Mouse (Mus musculus) thymus, postnatal 14 days (tissue): ENCODE results near the gene Ptpn5.

Experiments
- DNase-seq: peaks from one replicate; pipeline ENCODE4 v3.0.0; 2021

Ptpn5 gene

GRCm38 (mm10) chr7:47110511-47110910, 23.0 kb downstream of the Ptpn5 start:
- DNase-seq = no peak

GRCm38 (mm10) chr7:47108779-47109189, 24.7 kb downstream of the Ptpn5 start:
- DNase-seq = no peak

DNA sequence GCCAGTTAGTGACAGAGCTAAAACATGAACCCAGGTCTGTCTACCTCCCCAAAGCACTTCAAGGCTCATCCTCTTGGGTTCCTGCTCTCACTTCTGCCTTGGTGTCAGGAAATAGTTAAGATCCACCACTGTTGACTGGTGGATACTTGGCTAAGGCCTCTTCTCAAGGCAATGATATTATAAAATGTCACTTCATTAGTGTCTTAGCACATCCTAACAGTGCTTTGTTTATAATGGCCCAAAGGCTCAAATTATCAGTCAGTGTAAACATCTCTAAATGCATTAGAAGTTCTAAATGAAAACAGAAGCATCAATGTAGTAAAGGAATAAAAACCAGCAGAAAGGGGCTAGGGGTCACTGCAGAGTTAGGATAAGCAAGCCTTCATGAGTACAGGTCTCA, 26.5 kb downstream of the Ptpn5 start:
- no peak for DNase-seq

DNA sequence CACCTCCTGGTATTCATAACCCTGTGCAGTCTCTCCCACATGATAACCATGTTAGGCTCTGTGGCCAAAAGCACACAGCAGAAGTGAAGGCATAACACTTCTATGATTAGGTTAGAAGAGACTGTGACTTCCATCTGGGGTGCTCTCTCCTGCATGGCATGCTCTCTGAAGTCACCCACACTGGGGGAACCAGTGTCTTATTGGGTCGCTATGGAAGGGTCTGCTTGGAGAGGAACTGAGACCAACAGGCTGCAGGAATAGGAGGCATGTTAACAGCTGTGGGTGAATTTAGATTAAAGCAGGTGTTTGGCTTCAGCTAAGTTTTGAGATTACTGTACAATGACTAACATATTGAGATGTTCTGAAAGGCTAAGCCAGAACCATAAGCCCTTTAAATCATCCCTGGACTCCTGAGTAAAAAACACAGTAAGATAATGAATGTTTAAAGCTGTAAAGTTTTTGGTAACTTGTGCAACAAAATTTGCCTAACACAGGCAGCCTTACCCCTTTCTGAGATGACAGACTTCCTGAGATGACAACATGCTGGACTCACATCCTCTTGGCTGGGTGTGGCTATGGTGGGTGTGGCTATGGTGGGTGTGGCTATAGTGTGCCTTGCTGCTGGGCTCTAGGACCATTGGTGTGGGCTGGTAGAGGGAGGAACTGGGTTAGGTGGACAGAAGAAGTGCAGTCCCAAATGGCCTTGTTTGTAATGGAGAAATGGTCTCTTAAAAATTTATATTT, 29.6 kb downstream of the Ptpn5 start:
- DNase-seq = peak; percentile 37

GRCm38 (mm10) chr7:47102970-47103369, 30.5 kb downstream of the Ptpn5 start:
- no peak for DNase-seq

GRCm38 (mm10) chr7:47100615-47101014, 32.9 kb downstream of the Ptpn5 start:
- DNase-seq = no peak

DNA sequence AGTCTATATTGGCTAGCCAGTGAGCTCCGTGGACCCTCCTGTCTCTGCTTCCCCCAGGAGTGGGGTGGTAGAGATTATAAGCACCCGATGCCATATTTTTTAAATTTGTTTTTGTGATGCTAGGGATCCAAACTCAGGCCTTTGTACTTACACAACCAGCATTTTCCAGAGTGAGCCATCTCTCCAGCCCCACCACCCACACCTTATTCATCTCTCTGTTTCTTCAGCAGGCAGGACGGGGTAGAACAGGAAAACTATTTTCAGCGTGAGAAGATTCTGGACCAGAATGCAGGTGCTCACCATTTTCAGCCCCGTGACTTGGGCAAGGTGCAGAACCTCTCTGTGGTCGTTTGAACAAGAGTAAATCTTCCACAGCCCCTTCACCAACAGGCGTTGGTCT, 34.2 kb downstream of the Ptpn5 start:
- DNase-seq = no peak

- DNase-seq = no peak
These were observed 35.4 kb downstream of the Ptpn5 start for GRCm38 (mm10) chr7:47098044-47098443.

DNA sequence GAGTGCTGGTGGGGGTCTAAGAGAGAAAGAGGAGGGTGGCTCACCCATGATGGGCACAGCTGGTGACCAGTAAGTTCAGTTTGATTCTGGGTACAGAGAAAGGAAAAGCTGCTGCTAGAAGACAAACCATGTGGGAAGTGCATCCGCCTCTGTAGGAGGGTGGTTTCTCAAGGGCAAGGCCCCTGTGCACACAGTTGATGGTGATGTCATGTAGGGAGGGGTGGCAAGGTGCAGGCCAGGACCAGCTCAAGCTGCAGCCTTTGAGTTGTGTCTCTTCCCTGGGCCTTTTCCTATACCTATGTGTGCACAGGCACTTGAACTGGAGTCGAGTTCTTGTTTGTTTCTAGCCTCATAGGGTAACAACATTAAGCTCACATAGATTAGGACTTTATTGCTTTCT, 38.5 kb downstream of the Ptpn5 start:
- DNase-seq = no peak

DNA sequence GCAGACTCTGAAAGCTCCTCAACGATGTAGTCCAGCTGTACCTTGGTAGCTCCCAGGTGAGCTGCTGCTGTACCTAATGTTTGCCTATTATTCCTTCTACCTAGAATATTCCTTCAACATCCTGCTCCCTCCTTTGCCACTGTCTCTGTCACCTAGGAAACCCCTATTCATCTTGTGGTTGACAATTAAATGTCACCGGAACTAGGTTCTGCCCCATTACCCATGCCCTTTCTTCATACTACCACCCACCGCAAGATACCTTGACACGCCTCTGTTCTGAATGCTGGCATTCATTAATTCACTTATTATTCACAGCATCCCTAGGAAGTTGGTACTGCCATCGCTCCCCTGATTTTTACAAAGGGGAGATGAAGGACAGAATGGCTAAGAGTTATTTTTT, 39.5 kb downstream of the Ptpn5 start:
- no peak for DNase-seq

DNA sequence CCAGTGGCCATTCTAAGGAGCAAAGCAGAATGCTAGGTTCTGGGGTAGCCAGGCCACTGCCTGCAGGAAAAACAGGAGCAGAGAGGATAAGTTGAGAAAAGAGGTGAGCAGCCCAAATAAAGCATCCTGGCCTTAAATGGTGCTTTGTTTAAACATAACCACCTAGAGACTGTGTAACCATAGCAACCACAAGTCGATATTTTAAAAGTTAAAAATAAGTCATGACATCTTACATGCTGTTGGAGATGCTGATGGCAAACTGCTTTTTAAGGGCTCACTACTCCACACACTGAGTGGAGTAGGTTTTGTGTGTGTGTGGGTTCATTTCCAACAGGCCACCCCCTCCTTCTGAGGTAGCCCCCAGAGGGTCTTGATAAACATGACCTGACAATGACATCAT, 48.4 kb downstream of the Ptpn5 start:
- DNase-seq = no peak

- DNase-seq = peak; percentile 73
These were observed 52.2 kb downstream of the Ptpn5 start for GRCm38 (mm10) chr7:47081277-47081676.

- DNase-seq = no peak
These were observed 52.6 kb downstream of the Ptpn5 start for GRCm38 (mm10) chr7:47080868-47081267.

GRCm38 (mm10) chr7:47077451-47077850, 56.0 kb downstream of the Ptpn5 start:
- peak; percentile 71 for DNase-seq

DNA sequence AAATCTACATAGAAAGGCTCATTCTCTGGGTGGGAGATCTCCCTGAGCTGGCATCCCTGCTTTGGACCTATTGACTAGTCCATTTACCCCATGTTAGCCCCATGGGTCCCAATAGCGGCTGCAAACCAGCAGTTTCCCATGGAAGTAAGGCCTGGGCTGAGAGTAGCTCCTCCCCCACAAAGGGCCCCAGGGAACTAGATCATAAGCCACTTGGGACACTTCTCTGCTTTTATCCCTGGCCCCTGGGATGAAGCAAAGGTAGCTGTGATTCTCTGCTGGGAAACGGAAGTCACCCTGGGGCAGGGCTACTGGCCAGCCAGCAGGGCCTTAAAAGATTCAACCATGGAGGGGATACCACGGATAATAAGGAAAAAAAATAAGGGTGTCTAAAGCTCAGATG, 56.8 kb downstream of the Ptpn5 start:
- no peak for DNase-seq

GRCm38 (mm10) chr7:47076193-47076592, 57.3 kb downstream of the Ptpn5 start:
- DNase-seq = no peak

- DNase-seq = no peak
These were observed 59.7 kb downstream of the Ptpn5 start for GRCm38 (mm10) chr7:47073536-47074521.

DNA sequence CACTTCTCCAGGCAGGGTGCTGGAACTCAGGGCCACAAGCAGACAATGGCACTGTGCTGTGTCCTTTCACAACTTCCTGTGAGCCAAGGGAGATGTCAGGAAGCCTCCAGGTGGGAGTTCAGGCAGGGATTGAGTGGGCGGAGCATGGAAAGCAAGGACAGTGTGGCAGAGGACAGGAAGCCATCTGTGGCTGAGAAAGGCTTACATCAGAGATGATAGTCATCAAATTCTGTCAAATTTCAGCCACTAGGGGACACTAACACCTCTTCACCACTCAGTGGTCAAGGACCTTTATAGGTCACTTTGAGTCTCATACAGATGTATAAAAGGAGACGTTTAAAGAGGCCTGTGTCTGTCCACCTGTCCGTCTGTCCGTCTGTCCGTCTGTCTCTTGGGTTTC, 60.9 kb downstream of the Ptpn5 start:
- no peak for DNase-seq

DNA sequence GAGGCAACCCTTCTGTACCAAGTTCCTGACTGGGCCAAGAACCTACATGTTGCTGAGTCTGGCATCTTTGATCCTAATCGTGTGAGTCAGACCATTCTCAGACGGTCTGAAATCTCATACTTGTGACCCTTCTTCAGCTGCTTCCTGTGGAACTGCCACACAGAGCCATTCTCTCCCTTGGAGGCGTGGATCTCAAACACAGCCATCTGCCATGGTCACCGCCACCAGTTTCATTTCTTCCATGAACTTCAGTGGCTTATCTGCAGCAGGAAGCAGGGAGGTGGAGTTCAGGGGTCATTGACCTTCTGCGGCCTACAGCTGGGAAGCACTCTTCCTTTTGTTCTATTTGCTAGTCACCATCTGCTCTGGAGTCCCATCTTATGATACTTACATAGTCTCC, 65.6 kb downstream of the Ptpn5 start:
- DNase-seq = no peak

GRCm38 (mm10) chr7:47066942-47067341, 66.5 kb downstream of the Ptpn5 start:
- no peak for DNase-seq

GRCm38 (mm10) chr7:47061560-47061959, 71.9 kb downstream of the Ptpn5 start:
- no peak for DNase-seq

DNA sequence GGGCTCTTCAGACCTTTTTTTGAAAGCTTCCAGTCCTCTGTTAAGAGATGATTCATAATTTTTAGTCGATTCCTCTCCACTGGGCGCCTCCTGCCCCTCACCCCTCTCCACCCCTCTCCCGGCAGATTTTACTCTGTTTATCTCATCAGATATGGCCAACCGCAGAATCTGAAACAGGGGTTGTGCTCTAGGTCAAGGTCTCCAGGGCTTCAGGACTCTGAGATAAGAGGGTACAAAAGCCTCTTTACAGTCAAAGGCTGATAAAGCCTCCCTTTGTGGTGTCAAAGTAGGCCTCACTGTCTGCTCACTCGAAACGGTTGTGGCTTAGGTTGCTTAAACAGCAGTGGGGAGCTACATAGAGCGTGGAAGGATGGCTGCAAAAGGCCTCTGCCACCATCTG, 74.1 kb downstream of the Ptpn5 start:
- DNase-seq = no peak

GRCm38 (mm10) chr7:47056273-47056672, 77.2 kb downstream of the Ptpn5 start:
- DNase-seq = no peak

GRCm38 (mm10) chr7:47055744-47056143, 77.7 kb downstream of the Ptpn5 start:
- no peak for DNase-seq
